Mouse (Mus musculus) testis, adult 10 weeks (tissue): ENCODE results near the gene Siglecf. TPM values are rescaled to one million over a fixed set of nuclear protein-coding genes. Genes with fewer than 3 reads are reported as not detected.

Experiments
- polyA plus RNA-seq: library from polyadenylated mRNA; stranded (reverse); fragments of 350-450 nt; fragmentation: Illumina TruSeq; extraction: RNeasy Lipid Tissue Mini Kit (QIAGEN cat#74804); gene quantifications from one replicate; pipeline ENCODE4 v1.2.3, GENCODE M21; 2014; ENCODE audit warnings: low read depth, low replicate concordance

The Siglecf gene
- 0.10 TPM for polyA plus RNA-seq

DNA sequence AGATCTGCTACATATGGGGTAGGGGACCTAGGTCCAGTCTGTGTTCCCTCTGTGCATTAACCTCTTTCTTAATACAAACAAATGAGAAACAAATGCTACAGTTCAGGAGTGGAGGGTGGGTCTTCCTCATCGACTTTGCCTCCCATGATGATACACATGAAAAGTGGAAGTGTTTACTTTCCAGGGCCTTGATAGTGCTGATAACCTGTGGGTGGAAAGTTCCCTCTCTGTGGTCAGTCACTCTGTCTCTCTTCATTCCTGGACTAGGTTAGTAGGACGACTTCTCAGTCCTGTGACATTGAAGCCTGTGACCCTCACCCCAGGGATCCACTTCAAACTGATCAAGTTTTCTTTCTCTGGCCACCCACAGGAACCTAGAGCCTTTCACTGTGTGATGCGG is at the start of gene Siglecf:
Gene Siglecf (plus strand): TSS at position 188 of the 400 bp plus-strand sequence.

DNA sequence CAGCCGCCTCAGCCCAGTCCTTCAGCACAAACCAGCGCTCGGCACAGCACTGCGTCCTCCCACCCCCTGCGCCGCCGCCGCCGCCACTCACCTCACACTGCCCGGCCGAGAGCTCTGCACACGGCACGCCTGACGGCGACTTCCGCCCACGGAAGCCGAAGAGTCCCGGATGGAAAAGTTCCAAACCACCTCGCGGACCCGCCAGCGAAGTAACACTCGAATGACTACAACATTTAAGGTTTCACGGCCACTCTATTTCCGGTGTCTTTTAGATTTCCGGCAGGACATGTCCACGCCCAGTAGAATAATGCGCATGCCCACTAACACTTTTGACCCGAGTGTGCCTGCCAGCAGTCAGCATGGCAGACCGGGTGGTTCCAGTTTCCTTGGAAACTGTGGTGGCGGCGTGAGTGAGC is 38.1 kb upstream of the Siglecf start, which contains the start of gene Zfp715:
Gene Zfp715 (minus strand): TSS at position 282 of the 416 bp plus-strand sequence.

DNA sequence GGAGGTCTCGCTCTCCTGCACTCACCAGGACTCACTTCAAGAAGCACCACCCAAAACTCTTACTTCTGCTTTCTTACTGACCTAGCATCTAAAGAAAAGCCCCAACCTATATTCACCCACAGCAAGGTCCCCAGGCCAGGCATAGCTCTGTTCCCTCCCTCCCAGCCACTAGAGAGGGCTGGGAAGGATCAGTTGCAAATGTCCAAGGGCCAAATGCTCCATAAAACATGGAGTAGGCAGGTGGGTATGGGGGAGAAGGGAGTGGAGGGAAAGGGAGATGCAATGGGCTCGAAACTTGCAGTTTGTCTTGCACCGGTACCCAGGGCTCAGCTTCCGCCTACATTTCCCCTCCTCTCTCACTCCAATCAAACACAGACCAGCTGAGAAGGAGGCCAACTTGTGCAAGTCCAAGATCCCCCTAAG is 57.0 kb downstream of the Siglecf start, which contains the start of gene Siglecg:
Gene Siglecg (plus strand): TSS at position 74 of the 423 bp plus-strand sequence.

Other genes starting within 250 kb of the Siglecf start
- gene Zfp936, start 237.1 kb upstream of the Siglecf start, polyA plus RNA-seq: 17.8 TPM
- gene Zfp715, start 38.0 kb upstream of the Siglecf start, polyA plus RNA-seq: 38.8 TPM
- gene Siglecg, start 56.9 kb downstream of the Siglecf start, polyA plus RNA-seq: not detected
- not detected for gene Lim2, start 76.3 kb downstream of the Siglecf start, polyA plus RNA-seq
- gene Nkg7, start 85.7 kb downstream of the Siglecf start, polyA plus RNA-seq: not detected
- 18.3 TPM for gene Cldnd2, start 89.4 kb downstream of the Siglecf start, polyA plus RNA-seq
- 3.1 TPM for gene Etfb, start 92.7 kb downstream of the Siglecf start, polyA plus RNA-seq
- gene Gm45233, start 92.8 kb downstream of the Siglecf start, polyA plus RNA-seq: not detected
- 1.5 TPM for gene Vsig10l, start 111.8 kb downstream of the Siglecf start, polyA plus RNA-seq
- 0.46 TPM for gene Iglon5, start 138.7 kb downstream of the Siglecf start, polyA plus RNA-seq
- 14.5 TPM for gene 4931406B18Rik, start 154.6 kb downstream of the Siglecf start, polyA plus RNA-seq
- gene Cd33, start 193.1 kb downstream of the Siglecf start, polyA plus RNA-seq: 2.1 TPM
- 0.34 TPM for gene Zfp658, start 210.9 kb downstream of the Siglecf start, polyA plus RNA-seq
- 13.8 TPM for gene Zfp719, start 228.3 kb downstream of the Siglecf start, polyA plus RNA-seq